Mouse (Mus musculus): ENCODE measurements at regions not wholly inside any gene's neighbourhood (a gene's known extent, or its start where the extent isn't known, plus 50 kb on each side); places are given as distances from the start of the nearest gene placed in this dataset.

- Histone ChIP-seq H3K9me3 (replicated peaks) (no peaks in the 10 kb centered on the region), H3K4me1 (0 out of 2 replicates have a peak, but pooled peaks cover 3% of the 10 kb centered on the region), H3K36me3 (no peaks in the 10 kb centered on the region), H3K27ac (no peak overlapping the region), H3K4me3 (no peak overlapping the region), H3K27me3 (ENCODE audit: low read depth, poor library complexity, severe bottlenecking) (no peaks in the 10 kb centered on the region)
- no peak for DNase-seq (ENCODE audit: low spot score)
- 67% methylated on average over 2 of the region's 2 CpGs for WGBS
Observed at GRCm38 (mm10) chr5:116809799-116810198, 218.2 kb upstream of the Srrm4 start.

GRCm38 (mm10) chr5:116809001-116809759 is 217.6 kb upstream of the Srrm4 start:
- H3K9me3 ChIP-seq (replicated peaks), result no peaks in the 10 kb centered on the region
- 0 out of 2 replicates have a peak, but pooled peaks cover 3% of the 10 kb centered on the region for H3K4me1 ChIP-seq
- no peak overlapping the region for H3K4me3 ChIP-seq
- H3K27me3 ChIP-seq (ENCODE audit: low read depth, poor library complexity, severe bottlenecking), result no peaks in the 10 kb centered on the region
- no peaks in the 10 kb centered on the region for H3K36me3 ChIP-seq
- no peak for DNase-seq (ENCODE audit: low spot score)
- no peak overlapping the region for H3K27ac ChIP-seq
- WGBS, result 61% methylated on average over 17 of the region's 17 CpGs

- no peaks in the 10 kb centered on the region for H3K4me1 ChIP-seq
- H3K36me3 ChIP-seq, result no peaks in the 10 kb centered on the region
- H3K27me3 ChIP-seq (ENCODE audit: low read depth, poor library complexity, severe bottlenecking), result no peaks in the 10 kb centered on the region
- no peak overlapping the region for H3K4me3 ChIP-seq
- H3K9me3 ChIP-seq (replicated peaks), result no peaks in the 10 kb centered on the region
- DNase-seq (ENCODE audit: low spot score), result no peak
- WGBS, result 21% methylated on average over 2 of the region's 2 CpGs
- H3K27ac ChIP-seq, result no peak overlapping the region
Observed at GRCm38 (mm10) chr5:116797460-116797859, 205.8 kb upstream of the Srrm4 start.

- Histone ChIP-seq H3K27ac (no peak overlapping the region), H3K4me3 (no peak overlapping the region), H3K36me3 (no peaks in the 10 kb centered on the region), H3K9me3 (replicated peaks) (no peaks in the 10 kb centered on the region), H3K27me3 (ENCODE audit: low read depth, poor library complexity, severe bottlenecking) (no peaks in the 10 kb centered on the region), H3K4me1 (no peaks in the 10 kb centered on the region)
- WGBS, result 63% methylated on average over 5 of the region's 5 CpGs
- DNase-seq (ENCODE audit: low spot score), result no peak
Observed at GRCm38 (mm10) chr5:116795169-116795568, 203.6 kb upstream of the Srrm4 start.

- no peak overlapping the region for H3K4me3 ChIP-seq
- WGBS, result 71% methylated on average over 8 of the region's 8 CpGs
Observed at GRCm38 (mm10) chr5:116790419-116790818, 198.8 kb upstream of the Srrm4 start.

GRCm38 (mm10) chr5:116789859-116790258 is 198.2 kb upstream of the Srrm4 start:
- H3K9me3 ChIP-seq (replicated peaks), result no peaks in the 10 kb centered on the region
- no peaks in the 10 kb centered on the region for H3K4me1 ChIP-seq
- no peak overlapping the region for H3K4me3 ChIP-seq
- no peak overlapping the region for H3K27ac ChIP-seq
- no peaks in the 10 kb centered on the region for H3K36me3 ChIP-seq
- H3K27me3 ChIP-seq (ENCODE audit: low read depth, poor library complexity, severe bottlenecking), result no peaks in the 10 kb centered on the region
- no peak for DNase-seq (ENCODE audit: low spot score)
- WGBS, result 75% methylated on average over 9 of the region's 9 CpGs

More at GRCm38 (mm10) chr5:116790419-116790818, 198.8 kb upstream of the Srrm4 start:
- Histone ChIP-seq H3K27ac (no peak overlapping the region), H3K27me3 (ENCODE audit: low read depth, poor library complexity, severe bottlenecking) (no peaks in the 10 kb centered on the region), H3K4me1 (no peaks in the 10 kb centered on the region), H3K36me3 (no peaks in the 10 kb centered on the region), H3K9me3 (replicated peaks) (no peaks in the 10 kb centered on the region)
- DNase-seq (ENCODE audit: low spot score), result no peak

- DNase-seq (ENCODE audit: low spot score), result no peak
- no peak overlapping the region for H3K4me3 ChIP-seq
- no peaks in the 10 kb centered on the region for H3K27me3 ChIP-seq (ENCODE audit: low read depth, poor library complexity, severe bottlenecking)
- WGBS, result 47% methylated on average over 2 of the region's 2 CpGs
- H3K9me3 ChIP-seq (replicated peaks), result no peaks in the 10 kb centered on the region
- no peak overlapping the region for H3K27ac ChIP-seq
- no peaks in the 10 kb centered on the region for H3K36me3 ChIP-seq
- no peaks in the 10 kb centered on the region for H3K4me1 ChIP-seq
Observed at GRCm38 (mm10) chr5:116776450-116776849, 184.8 kb upstream of the Srrm4 start.

GRCm38 (mm10) chr5:116766261-116766660 is 174.6 kb upstream of the Srrm4 start:
- no peak overlapping the region for H3K27ac ChIP-seq
- no peaks in the 10 kb centered on the region for H3K4me1 ChIP-seq
- H3K27me3 ChIP-seq (ENCODE audit: low read depth, poor library complexity, severe bottlenecking), result no peaks in the 10 kb centered on the region
- 74% methylated on average over 2 of the region's 2 CpGs for WGBS
- no peak for DNase-seq (ENCODE audit: low spot score)
- H3K4me3 ChIP-seq, result no peak overlapping the region
- no peaks in the 10 kb centered on the region for H3K36me3 ChIP-seq
- peaks cover 4% of the 10 kb centered on the region; the same call in 1 of the 2 replicates for H3K9me3 ChIP-seq (replicated peaks)

GRCm38 (mm10) chr5:116761323-116761722 is 169.7 kb upstream of the Srrm4 start:
- 90% methylated on average over 6 of the region's 6 CpGs for WGBS
- H3K27ac ChIP-seq, result no peak overlapping the region
- H3K9me3 ChIP-seq (replicated peaks), result peaks cover 4% of the 10 kb centered on the region; the same call in 1 of the 2 replicates
- H3K36me3 ChIP-seq, result no peaks in the 10 kb centered on the region
- 0 out of 2 replicates have a peak, but pooled peaks cover 3% of the 10 kb centered on the region for H3K4me1 ChIP-seq
- DNase-seq (ENCODE audit: low spot score), result no peak
- no peaks in the 10 kb centered on the region for H3K27me3 ChIP-seq (ENCODE audit: low read depth, poor library complexity, severe bottlenecking)
- H3K4me3 ChIP-seq, result no peak overlapping the region

- Histone ChIP-seq H3K4me1 (0 out of 2 replicates have a peak, but pooled peaks cover 3% of the 10 kb centered on the region), H3K9me3 (replicated peaks) (no peaks in the 10 kb centered on the region), H3K27me3 (ENCODE audit: low read depth, poor library complexity, severe bottlenecking) (no peaks in the 10 kb centered on the region), H3K36me3 (no peaks in the 10 kb centered on the region), H3K27ac (no peak overlapping the region), H3K4me3 (no peak overlapping the region)
- WGBS, result 73% methylated on average over 14 of the region's 14 CpGs
- DNase-seq (ENCODE audit: low spot score), result no peak
Observed at GRCm38 (mm10) chr5:116758687-116759086, 167.1 kb upstream of the Srrm4 start.

GRCm38 (mm10) chr5:116752941-116753340 is 161.3 kb upstream of the Srrm4 start:
- H3K4me1 ChIP-seq, result no peaks in the 10 kb centered on the region
- no peaks in the 10 kb centered on the region for H3K27me3 ChIP-seq (ENCODE audit: low read depth, poor library complexity, severe bottlenecking)
- no peak overlapping the region for H3K4me3 ChIP-seq
- no peaks in the 10 kb centered on the region for H3K36me3 ChIP-seq
- no peak for DNase-seq (ENCODE audit: low spot score)
- no peaks in the 10 kb centered on the region for H3K9me3 ChIP-seq (replicated peaks)
- H3K27ac ChIP-seq, result no peak overlapping the region
- WGBS, result 88% methylated on average over 2 of the region's 2 CpGs

GRCm38 (mm10) chr5:116752096-116752495 is 160.5 kb upstream of the Srrm4 start:
- no peak for DNase-seq (ENCODE audit: low spot score)
- H3K9me3 ChIP-seq (replicated peaks), result no peaks in the 10 kb centered on the region
- H3K27ac ChIP-seq, result no peak overlapping the region
- WGBS, result 68% methylated on average over 1 of the region's 1 CpGs
- H3K36me3 ChIP-seq, result no peaks in the 10 kb centered on the region
- no peaks in the 10 kb centered on the region for H3K4me1 ChIP-seq
- H3K4me3 ChIP-seq, result no peak overlapping the region
- no peaks in the 10 kb centered on the region for H3K27me3 ChIP-seq (ENCODE audit: low read depth, poor library complexity, severe bottlenecking)

- Histone ChIP-seq H3K36me3 (no peaks in the 10 kb centered on the region), H3K9me3 (replicated peaks) (no peaks in the 10 kb centered on the region), H3K4me1 (peaks cover 7% of the 10 kb centered on the region; the same call in 1 of the 2 replicates), H3K27me3 (ENCODE audit: low read depth, poor library complexity, severe bottlenecking) (no peaks in the 10 kb centered on the region), H3K4me3 (no peak overlapping the region), H3K27ac (no peak overlapping the region)
- no peak for DNase-seq (ENCODE audit: low spot score)
- 89% methylated on average over 4 of the region's 4 CpGs for WGBS
Observed at GRCm38 (mm10) chr5:116745776-116746175, 154.2 kb upstream of the Srrm4 start.
